22 mouse cellular contexts compared by ENCODE assay signal in the genomic region with DNA sequence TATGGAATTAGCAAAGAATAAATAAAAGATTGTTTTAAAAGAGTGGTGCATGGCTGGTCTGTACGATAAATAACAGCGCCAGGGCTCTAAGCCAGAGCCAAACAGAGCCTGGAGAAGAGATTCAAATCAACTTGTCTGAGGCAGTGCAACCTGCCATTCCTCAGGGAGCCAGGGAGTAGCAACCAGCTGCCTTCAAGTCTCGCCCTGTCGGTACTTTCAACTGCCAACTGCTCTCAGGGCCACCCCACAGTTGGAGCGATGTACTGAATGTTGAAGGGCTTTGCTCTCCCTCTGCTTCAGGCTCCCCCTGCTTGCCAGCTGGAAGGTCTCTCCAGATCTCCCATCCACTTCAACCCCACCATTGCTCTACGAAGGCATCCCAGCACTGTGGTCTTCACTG. TPM values are rescaled to one million over a fixed set of nuclear protein-coding genes. Genes with fewer than 3 reads are reported as not detected.
DNase-seq lines count a peak whose midpoint lies in the region; ATAC-seq lines count a peak whose summit lies in the region.
"Had no signal": no experiment of that assay in that cellular context is flagged by ENCODE, and none has a peak within 500 bp of the region (broad histone marks: within the 10 kb centered on the region; RNA-seq: fewer than 3 reads in every experiment).

No protein-coding gene starts in this region.

- DNase-seq in forebrain, embryonic 11.5 days (ENCODE audit: low spot score), result no peak
- DNase-seq in midbrain, embryonic 14.5 days, result peak; percentile 25
- DNase-seq in right cerebral cortex, postnatal 36 days (ENCODE audit: low spot score in 2 of 2), result no peak
- DNase-seq: cerebellum, adult 11-12 months; cerebellum, adult 9-11 months had no signal

- peaks cover 14% of the 10 kb centered on the region for H3K4me1 ChIP-seq in forebrain, embryonic 13.5 days
- H3K4me1 ChIP-seq in forebrain, embryonic 11.5 days (replicated peaks; ENCODE audit: control insufficient read depth, insufficient read depth, low read length), result peaks cover 9% of the 10 kb centered on the region
- H3K4me1 ChIP-seq in hindbrain, embryonic 13.5 days (replicated peaks), result peaks cover 19% of the 10 kb centered on the region
- peaks cover 10% of the 10 kb centered on the region for H3K4me1 ChIP-seq in hindbrain, embryonic 16.5 days (ENCODE audit: control insufficient read depth, insufficient read depth, low read depth, low read length)
- peaks cover 9% of the 10 kb centered on the region for H3K4me1 ChIP-seq in midbrain, embryonic 14.5 days (ENCODE audit: control insufficient read depth, insufficient read depth, low read length)
- peaks cover 16% of the 10 kb centered on the region for H3K4me1 ChIP-seq in midbrain, embryonic 13.5 days (replicated peaks)

- peaks cover 63% of the 10 kb centered on the region for H3K27me3 ChIP-seq in forebrain, embryonic 13.5 days
- H3K27me3 ChIP-seq in forebrain, embryonic 11.5 days (ENCODE audit: control insufficient read depth, insufficient read depth, low read length), result no peaks in the 10 kb centered on the region
- no peaks in the 10 kb centered on the region for H3K27me3 ChIP-seq in hindbrain, embryonic 13.5 days
- no peaks in the 10 kb centered on the region for H3K27me3 ChIP-seq in hindbrain, embryonic 16.5 days (replicated peaks; ENCODE audit: control insufficient read depth, insufficient read depth, low read length)
- H3K27me3 ChIP-seq in midbrain, embryonic 14.5 days (ENCODE audit: control insufficient read depth, insufficient read depth, low read length), result no peaks in the 10 kb centered on the region
- no peaks in the 10 kb centered on the region for H3K27me3 ChIP-seq in midbrain, embryonic 13.5 days

- H3K36me3 ChIP-seq in forebrain, embryonic 13.5 days (ENCODE audit: poor library complexity, severe bottlenecking), result no peaks in the 10 kb centered on the region
- no peaks in the 10 kb centered on the region for H3K36me3 ChIP-seq in forebrain, embryonic 11.5 days (ENCODE audit: control insufficient read depth, insufficient read depth, low read length)
- no peaks in the 10 kb centered on the region for H3K36me3 ChIP-seq in hindbrain, embryonic 13.5 days
- no peaks in the 10 kb centered on the region for H3K36me3 ChIP-seq in hindbrain, embryonic 16.5 days (ENCODE audit: control insufficient read depth, insufficient read depth, low read length)
- H3K36me3 ChIP-seq in midbrain, embryonic 14.5 days (ENCODE audit: control insufficient read depth, insufficient read depth, low read length), result no peaks in the 10 kb centered on the region
- no peaks in the 10 kb centered on the region for H3K36me3 ChIP-seq in midbrain, embryonic 13.5 days
- H3K36me3 ChIP-seq: embryonic facial prominence, embryonic 10.5 days; heart, embryonic 15.5 days had no signal

- H3K4me3 ChIP-seq in forebrain, embryonic 13.5 days, result no peak overlapping the region
- no peak overlapping the region for H3K4me3 ChIP-seq in forebrain, embryonic 11.5 days (ENCODE audit: low read depth, low read length)
- H3K4me3 ChIP-seq in hindbrain, embryonic 13.5 days, result no peak overlapping the region
- H3K4me3 ChIP-seq in hindbrain, embryonic 16.5 days (ENCODE audit: low read length), result no peak overlapping the region
- no peak overlapping the region for H3K4me3 ChIP-seq in midbrain, embryonic 14.5 days (replicated peaks; ENCODE audit: low read depth, low read length)
- H3K4me3 ChIP-seq in midbrain, embryonic 13.5 days (replicated peaks), result no peak overlapping the region
- H3K4me3 ChIP-seq: embryonic facial prominence, embryonic 10.5 days; heart, adult 2 months; heart, embryonic 15.5 days had no signal

- WGBS in forebrain, embryonic 13.5 days, result 53% methylated on average over 6 of the region's 6 CpGs
- WGBS in forebrain, embryonic 11.5 days, result 51% methylated on average over 6 of the region's 6 CpGs
- WGBS in hindbrain, embryonic 13.5 days, result 51% methylated on average over 6 of the region's 6 CpGs
- 32% methylated on average over 6 of the region's 6 CpGs for WGBS in hindbrain, embryonic 16.5 days
- WGBS in midbrain, embryonic 14.5 days, result 49% methylated on average over 6 of the region's 6 CpGs
- 45% methylated on average over 6 of the region's 6 CpGs for WGBS in midbrain, embryonic 13.5 days

- no peaks in the 10 kb centered on the region for H3K9me3 ChIP-seq in forebrain, embryonic 13.5 days (replicated peaks)
- H3K9me3 ChIP-seq in forebrain, embryonic 11.5 days (ENCODE audit: control insufficient read depth, low read length), result no peaks in the 10 kb centered on the region; the same call in 1 of the 2 replicates
- no peaks in the 10 kb centered on the region for H3K9me3 ChIP-seq in hindbrain, embryonic 13.5 days
- no peaks in the 10 kb centered on the region for H3K9me3 ChIP-seq in hindbrain, embryonic 16.5 days (ENCODE audit: control insufficient read depth, low read length)
- H3K9me3 ChIP-seq in midbrain, embryonic 14.5 days (ENCODE audit: control insufficient read depth, low read length), result no peaks in the 10 kb centered on the region
- H3K9me3 ChIP-seq in midbrain, embryonic 13.5 days, result no peaks in the 10 kb centered on the region
- H3K9me3 ChIP-seq: embryonic facial prominence, embryonic 10.5 days; heart, embryonic 15.5 days had no signal

- peak; percentile 41; the same call in 1 of the 2 replicates for ATAC-seq in forebrain, embryonic 13.5 days
- ATAC-seq in forebrain, embryonic 11.5 days (replicated peaks; ENCODE audit: low FRiP score), result no peak
- ATAC-seq in hindbrain, embryonic 13.5 days (ENCODE audit: low FRiP score), result no peak
- no peak for ATAC-seq in hindbrain, embryonic 16.5 days
- ATAC-seq in midbrain, embryonic 14.5 days (ENCODE audit: low FRiP score, low TSS enrichment), result no peak
- no peak for ATAC-seq in midbrain, embryonic 13.5 days
- 0 out of 2 replicates have a peak, but pooled peaks have one; percentile 14 for ATAC-seq in megakaryocyte-erythroid progenitor cell, adult 5-6 weeks (replicated peaks; ENCODE audit: low FRiP score, low TSS enrichment, poor library complexity, severe bottlenecking)
- ATAC-seq: intestine, embryonic 16.5 days had no signal

- no peak overlapping the region for H3K27ac ChIP-seq in forebrain, embryonic 13.5 days
- no peak overlapping the region for H3K27ac ChIP-seq in forebrain, embryonic 11.5 days (ENCODE audit: low read depth, low read length)
- peak overlapping the region; percentile 24; the same call in 1 of the 2 replicates for H3K27ac ChIP-seq in hindbrain, embryonic 13.5 days
- H3K27ac ChIP-seq in hindbrain, embryonic 16.5 days (ENCODE audit: low read depth, low read length), result no peak overlapping the region
- H3K27ac ChIP-seq in midbrain, embryonic 14.5 days (replicated peaks; ENCODE audit: low read depth, low read length), result no peak overlapping the region
- no peak overlapping the region for H3K27ac ChIP-seq in midbrain, embryonic 13.5 days
- H3K27ac ChIP-seq: embryonic facial prominence, embryonic 10.5 days; heart, adult 2 months; heart, embryonic 15.5 days had no signal

- H3K4me2 ChIP-seq in forebrain, embryonic 13.5 days, result no peak overlapping the region
- H3K4me2 ChIP-seq in forebrain, embryonic 11.5 days (ENCODE audit: low read depth, low read length, severe bottlenecking), result no peak overlapping the region
- H3K4me2 ChIP-seq in hindbrain, embryonic 13.5 days, result no peak overlapping the region
- H3K4me2 ChIP-seq in hindbrain, embryonic 16.5 days (ENCODE audit: low read length), result no peak overlapping the region
- no peak overlapping the region for H3K4me2 ChIP-seq in midbrain, embryonic 14.5 days (ENCODE audit: low read length)
- H3K4me2 ChIP-seq in midbrain, embryonic 13.5 days (replicated peaks), result no peak overlapping the region
- H3K4me2 ChIP-seq: heart, embryonic 11.5 days; heart, embryonic 15.5 days had no signal

- no peak overlapping the region for H3K9ac ChIP-seq in forebrain, embryonic 13.5 days
- no peak overlapping the region for H3K9ac ChIP-seq in forebrain, embryonic 11.5 days (ENCODE audit: low read length)
- H3K9ac ChIP-seq in hindbrain, embryonic 13.5 days, result no peak overlapping the region
- H3K9ac ChIP-seq in hindbrain, embryonic 16.5 days (ENCODE audit: low read depth, low read length), result no peak overlapping the region
- H3K9ac ChIP-seq in midbrain, embryonic 14.5 days (replicated peaks; ENCODE audit: low read length), result no peak overlapping the region
- H3K9ac ChIP-seq in midbrain, embryonic 13.5 days (replicated peaks), result no peak overlapping the region
- H3K9ac ChIP-seq: heart, embryonic 15.5 days had no signal

RNA-seq across cellular contexts. Expression of a gene that starts 55.7 kb away (rescaled TPM):
- 1.9 and 2.7 TPM in 2 replicates for polyA plus RNA-seq in forebrain, embryonic 13.5 days (2015; fragmentation: Nextera tagmentation; extraction: Ambion mirVana)
- 0.86 and 1.3 TPM in 2 replicates for polyA plus RNA-seq in forebrain, embryonic 11.5 days (2014; fragmentation: Nextera tagmentation; extraction: Ambion mirVana)
- polyA plus RNA-seq in hindbrain, embryonic 13.5 days (2015; fragmentation: Nextera tagmentation; extraction: Ambion mirVana), result 16.9 and 21.6 TPM in 2 replicates
- polyA plus RNA-seq in hindbrain, embryonic 16.5 days (2015; fragmentation: Nextera tagmentation; extraction: Ambion mirVana), result 9.5 and 20.7 TPM in 2 replicates
- 38.5 and 56.7 TPM in 2 replicates for polyA plus RNA-seq in midbrain, embryonic 14.5 days (2014; fragmentation: Nextera tagmentation; extraction: Ambion mirVana)
- 11.3 and 19.3 TPM in 2 replicates for polyA plus RNA-seq in midbrain, embryonic 13.5 days (2015; fragmentation: Nextera tagmentation; extraction: Ambion mirVana)
- total RNA-seq in megakaryocyte-erythroid progenitor cell, adult 5-6 weeks (2014; fragmentation: Nextera tagmentation), result not detected in 2 replicates
- total RNA-seq in megakaryocyte-erythroid progenitor cell, adult 5-6 weeks (2017), result not detected in 2 replicates
- total RNA-seq: gastrocnemius, adult 18-20 months; gastrocnemius, postnatal 14 days; heart, adult 2 months; heart, postnatal 14 days; hematopoietic stem cell, adult 5-6 weeks; MEL had no signal
- polyA plus RNA-seq: C2C12; gonadal fat pad, adult 2 months; heart, embryonic 15.5 days had no signal

RNA-seq across cellular contexts. Expression of a gene that starts 58.1 kb away (rescaled TPM):
- polyA plus RNA-seq in forebrain, embryonic 13.5 days (2015; fragmentation: Nextera tagmentation; extraction: Ambion mirVana), result 21.0 and 25.9 TPM in 2 replicates
- 39.3 and 40.2 TPM in 2 replicates for polyA plus RNA-seq in forebrain, embryonic 11.5 days (2014; fragmentation: Nextera tagmentation; extraction: Ambion mirVana)
- 17.7 and 18.5 TPM in 2 replicates for polyA plus RNA-seq in hindbrain, embryonic 13.5 days (2015; fragmentation: Nextera tagmentation; extraction: Ambion mirVana)
- 16.4 and 19.3 TPM in 2 replicates for polyA plus RNA-seq in hindbrain, embryonic 16.5 days (2015; fragmentation: Nextera tagmentation; extraction: Ambion mirVana)
- 11.4 and 20.5 TPM in 2 replicates for polyA plus RNA-seq in midbrain, embryonic 14.5 days (2014; fragmentation: Nextera tagmentation; extraction: Ambion mirVana)
- 20.6 and 22.2 TPM in 2 replicates for polyA plus RNA-seq in midbrain, embryonic 13.5 days (2015; fragmentation: Nextera tagmentation; extraction: Ambion mirVana)
- 22.0 and 28.8 TPM in 2 replicates for total RNA-seq in megakaryocyte-erythroid progenitor cell, adult 5-6 weeks (2014; fragmentation: Nextera tagmentation)
- total RNA-seq in megakaryocyte-erythroid progenitor cell, adult 5-6 weeks (2017), result 24.7 and 27.7 TPM in 2 replicates

RNA-seq across cellular contexts. Expression of a gene that starts 58.2 kb away (rescaled TPM):
- polyA plus RNA-seq in forebrain, embryonic 13.5 days (2015; fragmentation: Nextera tagmentation; extraction: Ambion mirVana), result 51.3 and 54.2 TPM in 2 replicates
- polyA plus RNA-seq in forebrain, embryonic 11.5 days (2014; fragmentation: Nextera tagmentation; extraction: Ambion mirVana), result 63.8 and 65.6 TPM in 2 replicates
- 37.3 and 39.8 TPM in 2 replicates for polyA plus RNA-seq in hindbrain, embryonic 13.5 days (2015; fragmentation: Nextera tagmentation; extraction: Ambion mirVana)
- polyA plus RNA-seq in hindbrain, embryonic 16.5 days (2015; fragmentation: Nextera tagmentation; extraction: Ambion mirVana), result 30.0 and 31.1 TPM in 2 replicates
- polyA plus RNA-seq in midbrain, embryonic 14.5 days (2014; fragmentation: Nextera tagmentation; extraction: Ambion mirVana), result 32.9 and 40.2 TPM in 2 replicates
- polyA plus RNA-seq in midbrain, embryonic 13.5 days (2015; fragmentation: Nextera tagmentation; extraction: Ambion mirVana), result 40.8 and 49.6 TPM in 2 replicates
- total RNA-seq in megakaryocyte-erythroid progenitor cell, adult 5-6 weeks (2014; fragmentation: Nextera tagmentation), result 41.1 and 48.7 TPM in 2 replicates
- total RNA-seq in megakaryocyte-erythroid progenitor cell, adult 5-6 weeks (2017), result 21.6 and 27.9 TPM in 2 replicates

Comparison
In these comparisons a context has a peak if more than half of its experiments do, and no peak if none do; other contexts are left out.
1. ATAC-seq: peak in forebrain, embryonic 13.5 days (single experiment) and megakaryocyte-erythroid progenitor cell, adult 5-6 weeks (single experiment); none in forebrain, embryonic 11.5 days (single experiment), hindbrain, embryonic 13.5 days (single experiment), hindbrain, embryonic 16.5 days (single experiment), midbrain, embryonic 14.5 days (single experiment) and midbrain, embryonic 13.5 days (single experiment).